Mouse (Mus musculus) limb, embryonic 13.5 days (tissue): ENCODE data around the gene Btbd35f8. TPM values are rescaled to one million over a fixed set of nuclear protein-coding genes. Genes with fewer than 3 reads are reported as not detected.
"Not testable (repeated sequence)": the region's sequence is repeated elsewhere in the genome, so short reads cannot be mapped to it uniquely, and the experiment has no call there.

ENCODE experiments used
- ATAC-seq: fragments of 200-750 bp; cut with Nextera tagmentation; 2 replicates; pipeline ENCODE4 v1.8.0; 2017; ENCODE audit warnings: low read depth, moderate number of reproducible peaks, moderate TSS enrichment; ENCODE audit not compliant: low FRiP score
- H3K27ac ChIP-seq: fragments of 300-500 bp; sonication (generic); 2 replicates; pipeline ENCODE4 v1.5.1; 2015; ENCODE audit warnings: inconsistent platforms, mild to moderate bottlenecking, moderate library complexity
- H3K27me3 ChIP-seq: fragments of 300-500 bp; sonication (generic); 2 replicates; pipeline ENCODE4 v1.6.1; 2015; ENCODE audit warnings: mild to moderate bottlenecking, inconsistent platforms
- H3K36me3 ChIP-seq: fragments of 300-500 bp; sonication (generic); 2 replicates; pipeline ENCODE4 v1.6.1; 2015; ENCODE audit warnings: inconsistent platforms, mild to moderate bottlenecking, moderate library complexity
- H3K4me1 ChIP-seq: fragments of 300-500 bp; sonication (generic); 2 replicates; pipeline ENCODE4 v1.6.1; 2015; ENCODE audit warnings: inconsistent platforms
- H3K4me2 ChIP-seq: fragments of 300-500 bp; sonication (generic); replicated peaks from 2 replicates; pipeline ENCODE4 v1.6.1; 2015; ENCODE audit warnings: inconsistent platforms, mild to moderate bottlenecking, moderate library complexity
- H3K4me3 ChIP-seq: fragments of 300-500 bp; sonication (generic); 2 replicates; pipeline ENCODE4 v1.5.1; 2015; ENCODE audit warnings: moderate library complexity, mild to moderate bottlenecking, inconsistent platforms
- H3K9ac ChIP-seq: fragments of 300-500 bp; sonication (generic); 2 replicates; pipeline ENCODE4 v1.6.1; 2015; ENCODE audit warnings: mild to moderate bottlenecking, inconsistent platforms
- H3K9me3 ChIP-seq: fragments of 300-500 bp; sonication (generic); 2 replicates; pipeline ENCODE4 v1.6.1; 2016; ENCODE audit warnings: inconsistent platforms
- WGBS: fragments of 180-500 bp; shearing (Covaris S2); methylation state at CpG from one replicate; pipeline ENCODE4 v1.1.7; 2015; 5-methylcytosine and 5-hydroxymethylcytosine counted together
- polyA plus RNA-seq: library from polyadenylated mRNA; unstranded; fragments of >200 nt; fragmentation: Nextera tagmentation; extraction: Ambion mirVana; gene quantifications from 2 replicates; pipeline ENCODE4 v1.2.1, GENCODE M21; 2015

Gene Btbd35f8
- polyA plus RNA-seq, result not detected in 2 replicates

DNA sequence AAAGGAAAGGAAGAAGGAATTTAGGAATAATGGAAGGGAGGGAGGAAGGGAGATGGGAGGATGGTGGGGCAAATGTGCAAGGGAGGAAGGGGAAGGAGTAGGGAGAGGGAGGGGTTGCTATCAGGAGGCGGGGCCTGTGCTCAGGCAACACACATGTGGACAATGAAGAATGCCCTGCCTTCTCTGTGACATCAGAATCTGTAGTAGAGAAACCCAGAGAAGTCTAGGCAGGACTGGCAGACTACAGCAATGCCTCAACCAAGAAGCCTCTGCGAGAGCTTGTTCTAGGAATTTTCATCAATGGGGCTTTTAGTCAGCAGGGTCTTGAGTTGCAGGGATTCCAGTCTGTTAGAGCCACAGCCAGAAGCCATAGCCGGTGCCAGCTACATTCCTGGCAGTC, at the start of gene Btbd35f8:
TSS of gene Btbd35f8 (plus strand) at position 301 of the 400 bp plus-strand sequence.
- not testable (repeated sequence) for H3K4me1 ChIP-seq

More for the DNA sequence above, at the start of gene Btbd35f8:
- not testable (repeated sequence) for ATAC-seq, H3K27ac ChIP-seq, H3K36me3 ChIP-seq, H3K4me3 ChIP-seq, H3K4me2 ChIP-seq, H3K9ac ChIP-seq, H3K9me3 ChIP-seq, H3K27me3 ChIP-seq
- no CpG with 5 or more reads among the region's 3 CpGs for WGBS

Other genes starting within 250 kb of the Btbd35f8 start
- not detected in 2 replicates for gene Spin2g, start 211.8 kb upstream of the Btbd35f8 start, polyA plus RNA-seq